Mouse (Mus musculus) urinary bladder, postnatal 36 days (tissue): ENCODE data around the gene Utp11.

ENCODE experiments used
- DNase-seq, 2 experiments: peaks; one replicate each; pipeline ENCODE4 v3.0.0; 2022; ENCODE audit warnings: low spot score in 2 of 2, mixed read lengths in 1 of 2

Gene Utp11

GRCm38 (mm10) chr4:124704797-124705474 is 11.5 kb upstream of the Utp11 start:
- no peak for DNase-seq

GRCm38 (mm10) chr4:124703881-124704796 is 10.7 kb upstream of the Utp11 start:
- DNase-seq: no peak

- no peak for DNase-seq
Measured at GRCm38 (mm10) chr4:124703406-124703805, 10.0 kb upstream of the Utp11 start.

- DNase-seq: no peak
Measured at GRCm38 (mm10) chr4:124701916-124702315, 8.5 kb upstream of the Utp11 start.

- DNase-seq: no peak
Measured at GRCm38 (mm10) chr4:124701052-124701845, 7.8 kb upstream of the Utp11 start.

- no peak for DNase-seq
Measured at GRCm38 (mm10) chr4:124700248-124700971, 7.0 kb upstream of the Utp11 start, which contains the start of gene Fhl3. Gene Fhl3, plus strand, starts transcription at chr4:124700701.

- DNase-seq: no peak
Measured at GRCm38 (mm10) chr4:124699791-124700190, 6.4 kb upstream of the Utp11 start.

- no peak for DNase-seq
Measured at GRCm38 (mm10) chr4:124695786-124696516, 2.6 kb upstream of the Utp11 start.

- no peak for DNase-seq
Measured at GRCm38 (mm10) chr4:124694572-124694971, 1.2 kb upstream of the Utp11 start.

GRCm38 (mm10) chr4:124692416-124692861 is 961 bp downstream of the Utp11 start:
- no peak for DNase-seq

GRCm38 (mm10) chr4:124691455-124691854 is 1.9 kb downstream of the Utp11 start:
- no peak for DNase-seq

- no peak for DNase-seq
Measured at GRCm38 (mm10) chr4:124685897-124686402, 7.5 kb downstream of the Utp11 start.

GRCm38 (mm10) chr4:124685453-124685852 is 7.9 kb downstream of the Utp11 start:
- no peak for DNase-seq

- DNase-seq: no peak
Measured at GRCm38 (mm10) chr4:124685004-124685403, 8.4 kb downstream of the Utp11 start.

- no peak for DNase-seq
Measured at GRCm38 (mm10) chr4:124683474-124683873, 9.9 kb downstream of the Utp11 start.

GRCm38 (mm10) chr4:124682270-124682669 is 11.1 kb downstream of the Utp11 start:
- DNase-seq: no peak

GRCm38 (mm10) chr4:124675958-124676357 is 17.4 kb downstream of the Utp11 start:
- DNase-seq: no peak

GRCm38 (mm10) chr4:124675037-124675436 is 18.4 kb downstream of the Utp11 start:
- peak in 1 of 2 experiments; percentile 40 for DNase-seq

- DNase-seq: peak in 1 of 2 experiments; percentile 56
Measured at GRCm38 (mm10) chr4:124674334-124675032, 18.9 kb downstream of the Utp11 start.
